Mouse (Mus musculus) CD4-positive, CD25-positive, alpha-beta regulatory T cell, adult 4 months (primary cell): ENCODE results near the gene Gm11555. TPM values are rescaled to one million over a fixed set of nuclear protein-coding genes. Genes with fewer than 3 reads are reported as not detected.

ENCODE experiments used
- polyA plus RNA-seq, 2 experiments: library from polyadenylated mRNA; unstranded; fragments of 100-300 nt; shearing (Covaris generic); gene quantifications; one replicate each; pipeline ENCODE4 v1.2.1; 2017

The Gm11555 gene
- polyA plus RNA-seq, 2 experiments from 2014 or later, result not detected

Other genes with a start within 250 kb of the Gm11555 start
- gene Krt12, start 228.0 kb downstream of the Gm11555 start, polyA plus RNA-seq, result not detected
- gene Krt20, start 212.1 kb downstream of the Gm11555 start, polyA plus RNA-seq, result not detected
- not detected for gene Krt23, start 157.1 kb downstream of the Gm11555 start, polyA plus RNA-seq
- not detected for gene Krt39, start 128.9 kb downstream of the Gm11555 start, polyA plus RNA-seq
- not detected for gene Krt40, start 107.1 kb downstream of the Gm11555 start, polyA plus RNA-seq
- gene Krtap3-3, start 99.4 kb downstream of the Gm11555 start, polyA plus RNA-seq, result not detected
- not detected for gene Krtap3-2, start 93.4 kb downstream of the Gm11555 start, polyA plus RNA-seq
- gene Gm11939, start 90.8 kb downstream of the Gm11555 start, polyA plus RNA-seq, result not detected
- not detected for gene Krtap3-1, start 83.6 kb downstream of the Gm11555 start, polyA plus RNA-seq
- gene Krtap1-5, start 69.2 kb downstream of the Gm11555 start, polyA plus RNA-seq, result not detected
- gene Krtap1-4, start 66.6 kb downstream of the Gm11555 start, polyA plus RNA-seq, result not detected
- gene Krtap1-3, start 58.9 kb downstream of the Gm11555 start, polyA plus RNA-seq, result not detected
- gene Krtap9-3, start 52.1 kb downstream of the Gm11555 start, polyA plus RNA-seq, result not detected
- not detected for gene Gm11938, start 46.9 kb downstream of the Gm11555 start, polyA plus RNA-seq
- gene Gm11937, start 40.0 kb downstream of the Gm11555 start, polyA plus RNA-seq, result not detected
- gene Krtap2-4, start 35.4 kb downstream of the Gm11555 start, polyA plus RNA-seq, result not detected
- not detected for gene Gm11562, start 29.8 kb downstream of the Gm11555 start, polyA plus RNA-seq
- not detected for gene Krtap4-1, start 22.0 kb downstream of the Gm11555 start, polyA plus RNA-seq
- gene Krtap4-2, start 15.2 kb downstream of the Gm11555 start, polyA plus RNA-seq, result not detected
- gene Krtap4-7, start 6.1 kb downstream of the Gm11555 start, polyA plus RNA-seq, result not detected
- gene Gm11563, start 8.7 kb upstream of the Gm11555 start, polyA plus RNA-seq, result not detected
- gene Krtap4-6, start 15.7 kb upstream of the Gm11555 start, polyA plus RNA-seq, result not detected
- gene Gm14190, start 40.5 kb upstream of the Gm11555 start, polyA plus RNA-seq, result not detected
- gene Gm14180, start 84.1 kb upstream of the Gm11555 start, polyA plus RNA-seq, result not detected
- not detected for gene Gm11595, start 122.7 kb upstream of the Gm11555 start, polyA plus RNA-seq
- not detected for gene Krtap4-8, start 130.5 kb upstream of the Gm11555 start, polyA plus RNA-seq
- gene Krtap4-9, start 135.0 kb upstream of the Gm11555 start, polyA plus RNA-seq, result not detected
- not detected for gene Gm11596, start 143.2 kb upstream of the Gm11555 start, polyA plus RNA-seq
- gene Gm11569, start 148.7 kb upstream of the Gm11555 start, polyA plus RNA-seq, result not detected
- not detected for gene Gm11554, start 154.2 kb upstream of the Gm11555 start, polyA plus RNA-seq
- not detected for gene Krtap4-13, start 159.7 kb upstream of the Gm11555 start, polyA plus RNA-seq
- gene Gm11564, start 165.4 kb upstream of the Gm11555 start, polyA plus RNA-seq, result not detected
- gene 2300003K06Rik, start 187.8 kb upstream of the Gm11555 start, polyA plus RNA-seq, result not detected
- not detected for gene Krtap4-16, start 201.4 kb upstream of the Gm11555 start, polyA plus RNA-seq
- not detected for gene Gm11568, start 207.7 kb upstream of the Gm11555 start, polyA plus RNA-seq
- gene Gm11559, start 214.2 kb upstream of the Gm11555 start, polyA plus RNA-seq, result not detected
- gene Krtap9-1, start 223.2 kb upstream of the Gm11555 start, polyA plus RNA-seq, result not detected
- gene Gm11567, start 229.0 kb upstream of the Gm11555 start, polyA plus RNA-seq, result not detected